Mouse (Mus musculus) liver, embryonic 16.5 days (tissue): ENCODE measurements around the gene Psmd9. TPM values are rescaled to one million over a fixed set of nuclear protein-coding genes. Genes with fewer than 3 reads are reported as not detected.
"Not testable (repeated sequence)": the region's sequence is repeated elsewhere in the genome, so short reads cannot be mapped to it uniquely, and the experiment has no call there.

Source experiments
- ATAC-seq: fragments of 200-750 bp; cut with Nextera tagmentation; 2 replicates; pipeline ENCODE4 v1.8.0; 2017; ENCODE audit warnings: low read depth, mild to moderate bottlenecking, moderate number of reproducible peaks, moderate library complexity
- H3K27ac ChIP-seq: fragments of 300-500 bp; sonication (generic); 2 replicates; pipeline ENCODE4 v1.5.1; 2014; ENCODE audit warnings: mild to moderate bottlenecking, low read length
- H3K27me3 ChIP-seq: fragments of 300-500 bp; sonication (generic); 2 replicates; pipeline ENCODE4 v1.6.1; 2014; ENCODE audit warnings: low read depth, low read length, mixed read lengths; ENCODE audit not compliant: control insufficient read depth, insufficient read depth
- H3K36me3 ChIP-seq: fragments of 300-500 bp; sonication (generic); 2 replicates; pipeline ENCODE4 v1.6.1; 2014; ENCODE audit warnings: mild to moderate bottlenecking; ENCODE audit not compliant: control insufficient read depth, insufficient read depth
- H3K4me1 ChIP-seq: fragments of 300-500 bp; sonication (generic); 2 replicates; pipeline ENCODE4 v1.6.1; 2014; ENCODE audit warnings: low read depth, low read length, mixed read lengths; ENCODE audit not compliant: control insufficient read depth
- H3K4me2 ChIP-seq: fragments of 300-500 bp; sonication (generic); 2 replicates; pipeline ENCODE4 v1.6.1; 2014; ENCODE audit warnings: low read depth, low read length, mixed read lengths
- H3K4me3 ChIP-seq: fragments of 300-500 bp; sonication (generic); 2 replicates; pipeline ENCODE4 v1.5.1; 2014; ENCODE audit warnings: low read depth, mild to moderate bottlenecking, low read length
- H3K9ac ChIP-seq: fragments of 300-500 bp; sonication (generic); 2 replicates; pipeline ENCODE4 v1.6.1; 2014; ENCODE audit warnings: low read depth, low read length
- H3K9me3 ChIP-seq: fragments of 300-500 bp; sonication (generic); replicated peaks from 2 replicates; pipeline ENCODE4 v1.6.1; 2016; ENCODE audit warnings: low read length; ENCODE audit not compliant: control insufficient read depth
- WGBS: fragments of 180-500 bp; shearing (Covaris S2); extraction: QIAGEN DNeasy Blood & Tissue Kit; methylation state at CpG from one replicate; pipeline ENCODE4 v1.1.7; 2014; ENCODE audit not compliant: insufficient replicate concordance; 5-methylcytosine and 5-hydroxymethylcytosine counted together
- polyA plus RNA-seq: library from polyadenylated mRNA; unstranded; fragments of >200 nt; fragmentation: Nextera tagmentation; extraction: Ambion mirVana; gene quantifications from 2 replicates; pipeline ENCODE4 v1.2.1, GENCODE M21; 2015

The Psmd9 gene
- polyA plus RNA-seq, 1 experiment from 2014 or later: 63.8 TPM

GRCm38 (mm10) chr5:123192606-123193150 lies 23.5 kb downstream of the Psmd9 start:
- H3K27ac ChIP-seq: peak overlapping the region; percentile 93

GRCm38 (mm10) chr5:123193436-123193835 lies 24.2 kb downstream of the Psmd9 start:
- whole genome bisulfite sequencing: 36% methylated on average over 5 of the region's 5 CpGs
- Histone ChIP-seq H3K4me2 (peak overlapping the region; percentile 59), H3K27ac (peak overlapping the region; percentile 93), H3K9me3 (no peaks in the 10 kb centered on the region), H3K4me3 (peak overlapping the region; percentile 29), H3K27me3 (no peaks in the 10 kb centered on the region), H3K9ac (peak overlapping the region; percentile 58), H3K36me3 (no peaks in the 10 kb centered on the region), H3K4me1 (peaks cover 50% of the 10 kb centered on the region)
- peak; percentile 93 for ATAC-seq

More at GRCm38 (mm10) chr5:123192606-123193150, 23.5 kb downstream of the Psmd9 start:
- H3K9me3 ChIP-seq: no peaks in the 10 kb centered on the region
- H3K4me3 ChIP-seq: no peak overlapping the region
- 53% methylated on average over 9 of the region's 9 CpGs for WGBS
- H3K27me3 ChIP-seq: no peaks in the 10 kb centered on the region
- ATAC-seq: no peak
- H3K4me1 ChIP-seq: peaks cover 50% of the 10 kb centered on the region
- H3K4me2 ChIP-seq: peak overlapping the region; percentile 59
- H3K9ac ChIP-seq: peak overlapping the region; percentile 38; the same call in 1 of the 2 replicates
- H3K36me3 ChIP-seq: no peaks in the 10 kb centered on the region

- H3K4me1 ChIP-seq: peaks cover 50% of the 10 kb centered on the region
Observed at GRCm38 (mm10) chr5:123194856-123195255, 25.6 kb downstream of the Psmd9 start.

DNA sequence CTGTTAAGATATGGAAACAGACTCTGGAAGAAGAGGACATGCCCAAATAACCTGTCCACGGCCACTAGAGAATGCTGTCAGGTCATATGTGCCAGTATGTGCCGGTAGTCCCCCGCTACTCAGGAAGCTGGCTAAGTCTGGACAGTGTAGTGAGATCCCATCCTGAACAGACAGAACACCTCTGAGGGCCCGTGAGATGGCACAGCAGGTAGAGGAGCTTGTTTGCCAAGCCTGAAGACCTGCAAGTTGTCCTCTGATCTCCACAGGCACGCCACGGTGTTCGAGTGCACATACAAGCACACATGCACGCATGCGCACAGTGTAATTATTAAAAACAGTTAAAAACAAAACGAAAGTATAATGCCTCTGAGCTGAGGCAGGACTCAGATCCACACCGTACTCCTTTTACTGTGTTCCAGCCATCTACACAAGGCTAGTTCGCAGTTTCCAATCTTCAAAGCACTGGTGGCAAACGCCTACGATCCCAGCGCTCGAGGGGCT lies 26.3 kb downstream of the Psmd9 start:
- H3K9me3 ChIP-seq: no peaks in the 10 kb centered on the region
- no peaks in the 10 kb centered on the region for H3K36me3 ChIP-seq
- H3K4me2 ChIP-seq: no peak overlapping the region; the same call in 1 of the 2 replicates
- 80% methylated on average over 16 of the region's 16 CpGs for WGBS
- no peak overlapping the region for H3K9ac ChIP-seq
- ATAC-seq: no peak
- H3K4me3 ChIP-seq: no peak overlapping the region
- no peaks in the 10 kb centered on the region for H3K27me3 ChIP-seq
- peaks cover 55% of the 10 kb centered on the region for H3K4me1 ChIP-seq
- H3K27ac ChIP-seq: peak overlapping the region; percentile 93

More at GRCm38 (mm10) chr5:123194856-123195255, 25.6 kb downstream of the Psmd9 start:
- H3K9ac ChIP-seq: no peak overlapping the region; the same call in 1 of the 2 replicates
- WGBS: 75% methylated on average over 6 of the region's 6 CpGs
- no peaks in the 10 kb centered on the region for H3K9me3 ChIP-seq
- no peak overlapping the region for H3K4me2 ChIP-seq
- ATAC-seq: no peak
- H3K27ac ChIP-seq: peak overlapping the region; percentile 93
- no peak overlapping the region for H3K4me3 ChIP-seq
- no peaks in the 10 kb centered on the region for H3K36me3 ChIP-seq
- H3K27me3 ChIP-seq: no peaks in the 10 kb centered on the region

DNA sequence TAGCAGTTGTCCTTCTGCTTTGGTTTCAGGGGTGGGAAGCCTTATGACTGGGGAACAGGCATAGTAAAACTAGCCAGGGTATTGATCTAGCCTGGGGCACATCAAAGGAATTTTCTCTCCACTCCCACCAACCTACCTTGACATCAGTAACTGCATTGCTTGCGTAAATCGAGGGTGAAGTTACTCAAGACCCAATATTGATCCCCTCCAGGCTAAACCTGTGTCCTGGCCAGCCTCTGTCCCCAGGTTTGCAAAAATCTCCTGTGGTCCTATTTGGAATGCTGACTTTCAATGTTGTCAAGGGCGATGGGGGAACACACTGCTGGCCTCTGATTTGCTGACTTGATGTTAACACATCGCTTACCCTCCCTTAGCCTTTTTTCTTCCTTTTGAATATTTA lies 27.5 kb downstream of the Psmd9 start:
- Histone ChIP-seq H3K9ac (no peak overlapping the region), H3K4me2 (no peak overlapping the region), H3K36me3 (no peaks in the 10 kb centered on the region), H3K27ac (peak overlapping the region; percentile 93), H3K4me1 (peaks cover 58% of the 10 kb centered on the region), H3K27me3 (no peaks in the 10 kb centered on the region), H3K9me3 (no peaks in the 10 kb centered on the region), H3K4me3 (no peak overlapping the region)
- peak; percentile 39 for ATAC-seq
- 65% methylated on average over 4 of the region's 4 CpGs for WGBS

GRCm38 (mm10) chr5:123198523-123198922 lies 29.3 kb downstream of the Psmd9 start:
- Histone ChIP-seq H3K27me3 (no peaks in the 10 kb centered on the region), H3K9me3 (no peaks in the 10 kb centered on the region), H3K4me3 (no peak overlapping the region), H3K4me1 (peaks cover 48% of the 10 kb centered on the region), H3K4me2 (no peak overlapping the region), H3K36me3 (no peaks in the 10 kb centered on the region), H3K9ac (no peak overlapping the region), H3K27ac (peak overlapping the region; percentile 53)
- ATAC-seq: no peak
- WGBS: 58% methylated on average over 4 of the region's 4 CpGs

- Histone ChIP-seq H3K27ac (peak overlapping the region; percentile 96), H3K4me1 (peaks cover 24% of the 10 kb centered on the region), H3K4me2 (peak overlapping the region; percentile 39; the same call in 1 of the 2 replicates)
- 58% methylated on average over 5 of the region's 7 CpGs for WGBS
- not testable (repeated sequence) for H3K9ac ChIP-seq, H3K27me3 ChIP-seq, H3K9me3 ChIP-seq, H3K4me3 ChIP-seq, H3K36me3 ChIP-seq
- peak; percentile 58 for ATAC-seq
Observed at GRCm38 (mm10) chr5:123200816-123201522, 31.8 kb downstream of the Psmd9 start.

- Histone ChIP-seq H3K27ac (peak overlapping the region; percentile 96), H3K4me3 (no peak overlapping the region), H3K27me3 (no peaks in the 10 kb centered on the region), H3K4me1 (peaks cover 20% of the 10 kb centered on the region), H3K36me3 (no peaks in the 10 kb centered on the region), H3K9me3 (no peaks in the 10 kb centered on the region), H3K4me2 (peak overlapping the region; percentile 39; the same call in 1 of the 2 replicates), H3K9ac (peak overlapping the region; percentile 54)
- peak; percentile 75 for ATAC-seq
- 63% methylated on average over 7 of the region's 7 CpGs for WGBS
Observed at GRCm38 (mm10) chr5:123201523-123201892, 32.3 kb downstream of the Psmd9 start.

DNA sequence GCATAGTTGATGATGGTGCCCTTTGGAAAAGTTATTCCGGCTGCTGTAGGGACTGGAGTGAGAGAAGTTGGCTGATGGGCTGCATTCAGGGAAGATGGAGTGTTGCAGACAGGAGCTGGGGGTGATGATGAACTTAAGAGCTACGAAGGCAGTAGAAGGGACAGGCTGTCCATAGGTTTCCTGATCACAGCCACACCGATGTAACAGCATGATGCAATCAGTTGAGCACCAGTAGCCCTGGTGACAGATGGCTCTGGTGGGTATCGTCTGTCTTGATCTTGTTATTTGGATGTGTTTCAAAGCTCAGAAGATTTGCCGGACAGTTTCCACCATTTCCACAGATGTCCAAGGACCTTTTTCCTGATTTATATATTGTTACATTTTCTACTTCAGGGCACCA lies 32.8 kb downstream of the Psmd9 start:
- H3K4me2 ChIP-seq: peak overlapping the region; percentile 39; the same call in 1 of the 2 replicates
- peak; percentile 71 for ATAC-seq
- H3K27ac ChIP-seq: peak overlapping the region; percentile 96
- H3K4me1 ChIP-seq: peaks cover 20% of the 10 kb centered on the region
- H3K9me3 ChIP-seq: no peaks in the 10 kb centered on the region
- no peaks in the 10 kb centered on the region for H3K36me3 ChIP-seq
- H3K4me3 ChIP-seq: no peak overlapping the region
- peak overlapping the region; percentile 54 for H3K9ac ChIP-seq
- 35% methylated on average over 5 of the region's 5 CpGs for WGBS
- H3K27me3 ChIP-seq: no peaks in the 10 kb centered on the region
